Mouse (Mus musculus) brain, embryonic 14.5 days (tissue): ENCODE data around the gene Phrf1. TPM values are rescaled to one million over a fixed set of nuclear protein-coding genes. Genes with fewer than 3 reads are reported as not detected.
A peak's percentile ranks its signal among the peaks of the same experiment; 100 is the strongest.

Source experiments
- DNase-seq: peaks from one replicate; pipeline ENCODE4 v3.0.0-alpha.2; 2011; ENCODE audit warnings: low read depth
- CTCF ChIP-seq: fragments of 200-500 bp; IDR thresholded peaks from 2 replicates; pipeline ENCODE4 v1.5.1; 2012; ENCODE audit warnings: inconsistent platforms, mild to moderate bottlenecking, moderate library complexity, borderline replicate concordance; ENCODE audit not compliant: insufficient read depth, insufficient read length; ENCODE audit errors: extremely low read depth
- POLR2A ChIP-seq: fragments of 200-500 bp; IDR thresholded peaks from 2 replicates; pipeline ENCODE4 v1.6.1; 2012; ENCODE audit warnings: mild to moderate bottlenecking, inconsistent platforms, borderline replicate concordance; ENCODE audit not compliant: poor library complexity, insufficient read depth, insufficient read length, severe bottlenecking; ENCODE audit errors: extremely low read depth
- polyA plus RNA-seq: library from polyadenylated mRNA; depleted of rRNA; stranded (reverse); fragments of >200 nt; gene quantifications from 2 replicates; pipeline ENCODE4 v1.2.3, GENCODE M21; 2012

Phrf1 gene
- polyA plus RNA-seq, 1 experiment: 47.1 TPM

DNA sequence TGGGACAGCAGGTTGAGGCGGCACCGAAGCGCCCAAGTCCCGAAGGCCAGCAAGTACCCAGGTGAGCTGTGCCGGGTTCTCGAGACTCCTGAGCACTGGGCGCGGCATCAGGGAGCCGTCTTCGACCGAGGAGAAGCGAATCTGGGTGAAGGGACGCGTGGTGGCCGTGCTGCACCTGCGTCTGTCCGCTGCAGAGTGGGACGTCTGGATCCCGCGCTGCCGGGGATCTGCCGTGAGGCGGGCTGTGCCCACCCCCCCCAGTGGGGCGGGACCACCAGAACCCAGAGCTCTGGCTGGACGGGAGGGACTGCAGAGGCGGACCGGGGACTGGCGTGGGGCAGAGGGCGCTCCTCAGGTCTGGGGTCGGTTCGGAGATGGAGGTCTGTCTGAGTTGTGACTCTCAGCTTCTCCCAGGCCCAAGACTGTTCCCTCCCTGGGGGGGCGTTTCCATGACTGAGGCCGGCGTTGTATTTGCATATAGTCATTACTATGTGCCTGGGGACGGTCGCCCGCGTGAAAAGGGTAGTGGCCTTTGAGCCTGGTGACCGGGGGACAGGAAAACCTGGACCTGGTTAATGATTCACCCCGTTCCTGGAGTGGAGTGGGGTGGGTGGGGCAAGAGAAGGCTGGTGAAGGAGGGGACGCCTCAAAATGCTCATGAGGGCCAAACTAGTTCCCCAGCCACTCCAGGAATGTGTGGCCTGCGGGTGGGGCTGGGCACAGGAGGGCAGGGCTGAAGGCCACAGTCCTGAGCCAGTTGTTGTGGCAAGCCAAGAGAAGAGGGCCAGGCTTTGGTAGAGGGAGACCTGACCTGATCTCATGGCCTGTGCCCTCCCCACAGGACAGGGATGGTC, 12.5 kb upstream of the Phrf1 start:
- DNase-seq: no peak
- TF ChIP-seq POLR2A: 0 out of 2 replicates have a peak, but pooled peaks have one; percentile 7
- no peak for TF ChIP-seq CTCF

DNA sequence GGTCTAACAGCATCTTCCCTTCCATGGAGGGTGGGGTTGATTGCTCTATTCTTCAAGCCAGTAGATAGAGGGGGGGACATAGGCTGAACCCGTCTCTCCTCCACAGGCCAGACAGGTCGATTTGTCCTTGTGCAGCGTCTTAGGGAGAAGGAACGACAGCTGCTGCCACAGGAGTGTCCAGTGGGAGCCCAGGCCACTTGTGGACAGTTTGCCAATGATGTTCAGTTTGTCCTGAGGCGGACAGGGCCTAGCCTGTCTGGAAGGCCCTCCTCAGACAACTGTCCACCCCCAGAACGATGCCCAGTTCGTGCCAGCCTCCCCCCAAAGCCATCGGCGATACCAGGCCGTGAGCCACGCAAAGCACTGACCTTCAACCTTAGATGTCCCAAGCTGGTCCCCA, 11.7 kb upstream of the Phrf1 start:
- TF ChIP-seq POLR2A (no peak), CTCF (no peak)
- no peak for DNase-seq

DNA sequence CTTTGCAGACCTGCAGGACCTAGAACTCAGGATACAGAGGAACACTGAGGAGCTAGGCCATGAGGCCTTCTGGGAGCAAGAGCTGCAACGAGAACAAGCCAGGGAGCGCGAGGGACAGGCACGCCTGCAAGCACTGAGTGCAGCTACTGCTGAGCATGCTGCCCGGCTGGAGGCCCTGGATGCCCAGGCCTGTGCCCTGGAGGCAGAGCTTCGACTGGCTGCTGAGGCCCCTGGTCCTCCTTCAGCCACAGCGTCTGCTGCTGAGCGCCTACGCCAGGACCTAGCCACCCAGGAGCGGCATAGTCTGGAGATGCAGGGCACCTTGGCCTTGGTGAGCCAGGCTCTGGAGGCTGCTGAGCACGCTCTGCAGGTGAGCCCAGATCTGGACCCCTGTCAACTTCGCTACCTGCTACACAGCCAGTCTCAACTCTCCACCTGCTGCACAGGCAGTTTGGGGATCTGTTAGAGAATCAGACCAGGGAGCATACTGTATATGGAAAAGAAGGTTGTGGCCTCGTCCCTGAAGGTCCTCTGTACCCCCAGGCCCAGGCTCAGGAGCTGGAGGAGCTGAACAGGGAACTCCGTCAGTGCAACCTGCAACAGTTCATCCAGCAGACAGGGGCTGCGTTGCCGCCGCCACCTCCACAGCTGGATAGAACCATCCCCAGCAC, 11.1 kb upstream of the Phrf1 start:
- no peak for TF ChIP-seq CTCF
- TF ChIP-seq POLR2A: no peak
- no peak for DNase-seq

DNA sequence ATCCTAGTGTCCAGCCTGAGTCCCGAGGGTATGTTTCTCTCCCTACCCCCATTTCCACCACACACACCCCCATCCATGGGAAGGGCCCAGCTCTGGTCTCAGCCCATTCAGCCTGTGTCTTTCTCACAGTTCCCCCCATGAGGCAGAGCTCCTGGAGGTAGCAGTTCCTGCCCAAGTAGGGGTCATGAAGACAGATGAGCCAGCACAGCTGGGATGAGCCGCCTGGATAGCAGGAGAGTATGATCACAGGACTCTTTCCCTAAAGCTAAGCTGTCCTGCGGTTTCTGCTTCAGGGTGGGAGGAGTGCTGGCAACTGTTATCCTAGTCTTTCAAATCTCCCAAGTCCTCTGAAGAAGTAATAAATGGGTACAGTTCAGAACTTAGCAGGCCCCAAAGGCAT, 10.4 kb upstream of the Phrf1 start:
- TF ChIP-seq POLR2A: no peak
- TF ChIP-seq CTCF: no peak
- DNase-seq: no peak

- no peak for TF ChIP-seq POLR2A
- no peak for TF ChIP-seq CTCF
- DNase-seq: no peak
Measured at GRCm38 (mm10) chr7:141218557-141219133, 9.9 kb upstream of the Phrf1 start.

- TF ChIP-seq CTCF (no peak), POLR2A (no peak)
- no peak for DNase-seq
Measured at GRCm38 (mm10) chr7:141219558-141220099, 9.0 kb upstream of the Phrf1 start.

GRCm38 (mm10) chr7:141220377-141220776, 8.2 kb upstream of the Phrf1 start:
- TF ChIP-seq POLR2A (no peak), CTCF (no peak)
- no peak for DNase-seq

GRCm38 (mm10) chr7:141221249-141222125, 7.1 kb upstream of the Phrf1 start:
- peak; percentile 99 for DNase-seq
- peak; percentile 20; the same call in 1 of the 2 replicates for TF ChIP-seq POLR2A
- TF ChIP-seq CTCF: no peak

- TF ChIP-seq POLR2A (no peak), CTCF (no peak)
- DNase-seq: no peak
Measured at GRCm38 (mm10) chr7:141222126-141222467, 6.5 kb upstream of the Phrf1 start.

GRCm38 (mm10) chr7:141222696-141223215, 5.8 kb upstream of the Phrf1 start:
- no peak for DNase-seq
- no peak for TF ChIP-seq CTCF
- no peak for TF ChIP-seq POLR2A

DNA sequence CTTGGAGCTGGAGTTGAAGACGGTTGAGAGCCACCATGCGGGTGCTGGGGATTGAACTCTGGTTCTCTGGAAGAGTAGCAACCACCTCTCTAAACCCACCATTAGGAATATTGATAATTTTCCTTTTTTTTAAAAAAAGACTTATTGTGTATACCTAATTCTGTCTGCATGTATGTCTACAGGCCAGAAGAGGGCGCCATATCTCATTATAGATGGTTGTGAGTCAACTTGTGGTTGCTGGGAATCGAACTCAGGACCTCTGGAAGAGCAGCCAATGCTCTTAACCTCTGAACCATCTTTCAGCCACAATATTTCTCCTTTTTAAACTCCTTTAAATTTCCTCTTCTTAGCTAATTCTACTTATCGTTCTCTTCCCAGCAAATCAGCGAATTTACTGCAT, 2.0 kb upstream of the Phrf1 start:
- TF ChIP-seq POLR2A (no peak), CTCF (no peak)

DNA sequence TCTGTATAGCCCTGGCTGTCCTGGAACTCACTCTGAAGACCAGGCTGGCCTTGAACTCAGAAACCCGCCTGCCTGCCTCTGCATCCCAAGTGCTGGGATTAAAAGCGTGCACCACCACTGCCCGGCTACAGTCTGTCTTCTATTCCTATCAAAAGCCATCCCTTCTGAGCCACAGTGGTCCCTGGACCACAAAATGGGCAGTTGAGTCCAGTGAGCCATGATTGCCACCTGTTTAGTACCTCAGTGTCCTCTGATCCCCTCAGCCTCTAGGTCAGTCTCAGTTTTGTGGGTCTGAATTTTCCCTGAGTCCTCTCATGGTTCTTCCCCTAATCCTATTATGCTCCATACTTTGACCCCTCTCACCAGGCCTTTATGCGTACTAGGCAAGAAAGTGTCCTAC, 788 bp upstream of the Phrf1 start:
- DNase-seq: no peak
- TF ChIP-seq CTCF (no peak), POLR2A (no peak)

More for the DNA sequence above, 2.0 kb upstream of the Phrf1 start:
- no peak for DNase-seq
